Mouse (Mus musculus): ENCODE measurements at regions not wholly inside any gene's neighbourhood (a gene's known extent, or its start where the extent isn't known, plus 50 kb on each side); places are given as distances from the start of the nearest gene placed in this dataset.

GRCm38 (mm10) chr3:81563858-81564756 is 368.3 kb upstream of the Ctso start:
- H3K9ac ChIP-seq (ENCODE audit: low read depth, low read length): no peak overlapping the region
- no peak for ATAC-seq
- 90% methylated on average over 7 of the region's 7 CpGs for WGBS
- no peaks in the 10 kb centered on the region for H3K36me3 ChIP-seq (ENCODE audit: control insufficient read depth, insufficient read depth, low read length)
- no peak overlapping the region for H3K4me2 ChIP-seq (ENCODE audit: low read length)
- no peaks in the 10 kb centered on the region for H3K9me3 ChIP-seq (replicated peaks; ENCODE audit: control insufficient read depth, low read length, poor library complexity, severe bottlenecking)
- H3K27me3 ChIP-seq (ENCODE audit: control insufficient read depth, insufficient read depth, low read depth, low read length): no peaks in the 10 kb centered on the region
- no peaks in the 10 kb centered on the region for H3K4me1 ChIP-seq (ENCODE audit: control insufficient read depth, insufficient read depth, low read length)
- no peak overlapping the region for H3K4me3 ChIP-seq (ENCODE audit: low read depth, low read length)
- no peak overlapping the region for H3K27ac ChIP-seq (ENCODE audit: low read length)

- ATAC-seq: no peak
- no peak overlapping the region for H3K9ac ChIP-seq (ENCODE audit: low read depth, low read length)
- H3K27ac ChIP-seq (ENCODE audit: low read length): no peak overlapping the region
- no peak overlapping the region for H3K4me3 ChIP-seq (ENCODE audit: low read depth, low read length)
- no peak overlapping the region for H3K4me2 ChIP-seq (ENCODE audit: low read length)
- 77% methylated on average over 1 of the region's 1 CpGs for WGBS
- no peaks in the 10 kb centered on the region for H3K4me1 ChIP-seq (ENCODE audit: control insufficient read depth, insufficient read depth, low read length)
- no peaks in the 10 kb centered on the region for H3K36me3 ChIP-seq (ENCODE audit: control insufficient read depth, insufficient read depth, low read length)
- no peaks in the 10 kb centered on the region for H3K9me3 ChIP-seq (replicated peaks; ENCODE audit: control insufficient read depth, low read length, poor library complexity, severe bottlenecking)
- H3K27me3 ChIP-seq (ENCODE audit: control insufficient read depth, insufficient read depth, low read depth, low read length): no peaks in the 10 kb centered on the region
These were observed 367.7 kb upstream of the Ctso start for GRCm38 (mm10) chr3:81564757-81565063.

- Histone ChIP-seq H3K36me3 (ENCODE audit: control insufficient read depth, insufficient read depth, low read length) (no peaks in the 10 kb centered on the region), H3K4me2 (ENCODE audit: low read length) (no peak overlapping the region), H3K27me3 (ENCODE audit: control insufficient read depth, insufficient read depth, low read depth, low read length) (no peaks in the 10 kb centered on the region), H3K4me3 (ENCODE audit: low read depth, low read length) (no peak overlapping the region), H3K9ac (ENCODE audit: low read depth, low read length) (no peak overlapping the region), H3K27ac (ENCODE audit: low read length) (no peak overlapping the region), H3K4me1 (ENCODE audit: control insufficient read depth, insufficient read depth, low read length) (no peaks in the 10 kb centered on the region), H3K9me3 (replicated peaks; ENCODE audit: control insufficient read depth, low read length, poor library complexity, severe bottlenecking) (no peaks in the 10 kb centered on the region)
- 74% methylated on average over 7 of the region's 7 CpGs for WGBS
- ATAC-seq: no peak
These were observed 348.9 kb upstream of the Ctso start for GRCm38 (mm10) chr3:81583387-81584027.

GRCm38 (mm10) chr3:81589109-81589508 is 343.3 kb upstream of the Ctso start:
- no peaks in the 10 kb centered on the region for H3K27me3 ChIP-seq (ENCODE audit: control insufficient read depth, insufficient read depth, low read depth, low read length)
- no peak overlapping the region for H3K4me3 ChIP-seq (ENCODE audit: low read depth, low read length)
- no peaks in the 10 kb centered on the region for H3K9me3 ChIP-seq (replicated peaks; ENCODE audit: control insufficient read depth, low read length, poor library complexity, severe bottlenecking)
- 91% methylated on average over 3 of the region's 3 CpGs for WGBS
- no peak overlapping the region for H3K4me2 ChIP-seq (ENCODE audit: low read length)
- no peak for ATAC-seq
- no peak overlapping the region for H3K9ac ChIP-seq (ENCODE audit: low read depth, low read length)
- H3K36me3 ChIP-seq (ENCODE audit: control insufficient read depth, insufficient read depth, low read length): no peaks in the 10 kb centered on the region
- H3K4me1 ChIP-seq (ENCODE audit: control insufficient read depth, insufficient read depth, low read length): no peaks in the 10 kb centered on the region
- no peak overlapping the region for H3K27ac ChIP-seq (ENCODE audit: low read length)

- Histone ChIP-seq H3K4me2 (ENCODE audit: low read length) (no peak overlapping the region), H3K4me1 (ENCODE audit: control insufficient read depth, insufficient read depth, low read length) (no peaks in the 10 kb centered on the region), H3K9me3 (replicated peaks; ENCODE audit: control insufficient read depth, low read length, poor library complexity, severe bottlenecking) (no peaks in the 10 kb centered on the region), H3K9ac (ENCODE audit: low read depth, low read length) (no peak overlapping the region), H3K27me3 (ENCODE audit: control insufficient read depth, insufficient read depth, low read depth, low read length) (no peaks in the 10 kb centered on the region), H3K36me3 (ENCODE audit: control insufficient read depth, insufficient read depth, low read length) (no peaks in the 10 kb centered on the region), H3K4me3 (ENCODE audit: low read depth, low read length) (no peak overlapping the region), H3K27ac (ENCODE audit: low read length) (no peak overlapping the region)
- 67% methylated on average over 2 of the region's 2 CpGs for WGBS
- no peak for ATAC-seq
These were observed 303.2 kb upstream of the Ctso start for GRCm38 (mm10) chr3:81629157-81629556.

GRCm38 (mm10) chr3:81658490-81658889 is 273.9 kb upstream of the Ctso start:
- Histone ChIP-seq H3K36me3 (ENCODE audit: control insufficient read depth, insufficient read depth, low read length) (no peaks in the 10 kb centered on the region), H3K4me3 (ENCODE audit: low read depth, low read length) (no peak overlapping the region), H3K9me3 (replicated peaks; ENCODE audit: control insufficient read depth, low read length, poor library complexity, severe bottlenecking) (no peaks in the 10 kb centered on the region), H3K4me2 (ENCODE audit: low read length) (no peak overlapping the region), H3K9ac (ENCODE audit: low read depth, low read length) (no peak overlapping the region), H3K27ac (ENCODE audit: low read length) (no peak overlapping the region), H3K27me3 (ENCODE audit: control insufficient read depth, insufficient read depth, low read depth, low read length) (no peaks in the 10 kb centered on the region), H3K4me1 (ENCODE audit: control insufficient read depth, insufficient read depth, low read length) (peaks cover 3% of the 10 kb centered on the region; the same call in 1 of the 2 replicates)
- 24% methylated on average over 3 of the region's 3 CpGs for WGBS
- no peak for ATAC-seq

GRCm38 (mm10) chr3:81661620-81662019 is 270.8 kb upstream of the Ctso start:
- ATAC-seq: peak; percentile 48; the same call in 1 of the 2 replicates
- H3K36me3 ChIP-seq (ENCODE audit: control insufficient read depth, insufficient read depth, low read length): no peaks in the 10 kb centered on the region
- peaks cover 3% of the 10 kb centered on the region; the same call in 1 of the 2 replicates for H3K4me1 ChIP-seq (ENCODE audit: control insufficient read depth, insufficient read depth, low read length)
- H3K27me3 ChIP-seq (ENCODE audit: control insufficient read depth, insufficient read depth, low read depth, low read length): no peaks in the 10 kb centered on the region
- 11% methylated on average over 1 of the region's 1 CpGs for WGBS
- H3K27ac ChIP-seq (ENCODE audit: low read length): no peak overlapping the region
- H3K9me3 ChIP-seq (replicated peaks; ENCODE audit: control insufficient read depth, low read length, poor library complexity, severe bottlenecking): no peaks in the 10 kb centered on the region
- no peak overlapping the region for H3K9ac ChIP-seq (ENCODE audit: low read depth, low read length)
- H3K4me2 ChIP-seq (ENCODE audit: low read length): no peak overlapping the region
- H3K4me3 ChIP-seq (ENCODE audit: low read depth, low read length): no peak overlapping the region

- H3K4me2 ChIP-seq (ENCODE audit: low read length): no peak overlapping the region
- no peak overlapping the region for H3K9ac ChIP-seq (ENCODE audit: low read depth, low read length)
- no peak for ATAC-seq
- H3K27ac ChIP-seq (ENCODE audit: low read length): no peak overlapping the region
- no peaks in the 10 kb centered on the region for H3K36me3 ChIP-seq (ENCODE audit: control insufficient read depth, insufficient read depth, low read length)
- no peak overlapping the region for H3K4me3 ChIP-seq (ENCODE audit: low read depth, low read length)
- H3K9me3 ChIP-seq (replicated peaks; ENCODE audit: control insufficient read depth, low read length, poor library complexity, severe bottlenecking): no peaks in the 10 kb centered on the region
- WGBS: 42% methylated on average over 2 of the region's 2 CpGs
- no peaks in the 10 kb centered on the region for H3K27me3 ChIP-seq (ENCODE audit: control insufficient read depth, insufficient read depth, low read depth, low read length)
- H3K4me1 ChIP-seq (ENCODE audit: control insufficient read depth, insufficient read depth, low read length): peaks cover 3% of the 10 kb centered on the region; the same call in 1 of the 2 replicates
These were observed 266.1 kb upstream of the Ctso start for GRCm38 (mm10) chr3:81666262-81666661.

GRCm38 (mm10) chr3:81676570-81676969 is 255.8 kb upstream of the Ctso start:
- no peak for ATAC-seq
- H3K9me3 ChIP-seq (replicated peaks; ENCODE audit: control insufficient read depth, low read length, poor library complexity, severe bottlenecking): no peaks in the 10 kb centered on the region
- WGBS: 67% methylated on average over 1 of the region's 1 CpGs

More at GRCm38 (mm10) chr3:81676570-81676969, 255.8 kb upstream of the Ctso start:
- Histone ChIP-seq H3K4me3 (ENCODE audit: low read depth, low read length) (no peak overlapping the region), H3K4me2 (ENCODE audit: low read length) (no peak overlapping the region), H3K4me1 (ENCODE audit: control insufficient read depth, insufficient read depth, low read length) (no peaks in the 10 kb centered on the region), H3K27ac (ENCODE audit: low read length) (no peak overlapping the region), H3K9ac (ENCODE audit: low read depth, low read length) (no peak overlapping the region), H3K36me3 (ENCODE audit: control insufficient read depth, insufficient read depth, low read length) (no peaks in the 10 kb centered on the region), H3K27me3 (ENCODE audit: control insufficient read depth, insufficient read depth, low read depth, low read length) (no peaks in the 10 kb centered on the region)
